Mouse (Mus musculus): ENCODE data around the gene Prelp. TPM values are rescaled to one million over a fixed set of nuclear protein-coding genes. Genes with fewer than 3 reads are reported as not detected.

The Prelp gene
- polyA plus RNA-seq, 1 experiment from 2014 or later, result 1.9 TPM

GRCm38 (mm10) chr1:133929980-133930379 is 8.8 kb upstream of the Prelp start:
- WGBS, result 59% methylated on average over 3 of the region's 3 CpGs
- Histone ChIP-seq H3K9me3 (peaks cover 3% of the 10 kb centered on the region; the same call in 1 of the 2 replicates), H3K36me3 (no peaks in the 10 kb centered on the region), H3K4me2 (replicated peaks) (no peak overlapping the region), H3K4me1 (no peaks in the 10 kb centered on the region), H3K9ac (replicated peaks) (no peak overlapping the region), H3K27ac (replicated peaks) (no peak overlapping the region), H3K27me3 (no peaks in the 10 kb centered on the region), H3K4me3 (no peak overlapping the region)
- ATAC-seq (ENCODE audit: low FRiP score, low read depth), result no peak

- 96% methylated on average over 3 of the region's 3 CpGs for WGBS
- no peaks in the 10 kb centered on the region for H3K36me3 ChIP-seq
- peaks cover 3% of the 10 kb centered on the region; the same call in 1 of the 2 replicates for H3K9me3 ChIP-seq
- no peak overlapping the region for H3K4me3 ChIP-seq
- H3K4me2 ChIP-seq (replicated peaks), result no peak overlapping the region
- ATAC-seq (ENCODE audit: low FRiP score, low read depth), result no peak
- no peaks in the 10 kb centered on the region for H3K27me3 ChIP-seq
- no peak overlapping the region for H3K27ac ChIP-seq (replicated peaks)
- H3K9ac ChIP-seq (replicated peaks), result no peak overlapping the region
- peaks cover 22% of the 10 kb centered on the region for H3K4me1 ChIP-seq
Observed at GRCm38 (mm10) chr1:133925223-133925622, 4.0 kb upstream of the Prelp start.

- Histone ChIP-seq H3K27ac (replicated peaks) (no peak overlapping the region), H3K27me3 (no peaks in the 10 kb centered on the region), H3K4me3 (no peak overlapping the region), H3K9ac (replicated peaks) (no peak overlapping the region), H3K36me3 (no peaks in the 10 kb centered on the region), H3K4me2 (replicated peaks) (no peak overlapping the region), H3K9me3 (peaks cover 3% of the 10 kb centered on the region; the same call in 1 of the 2 replicates), H3K4me1 (peaks cover 29% of the 10 kb centered on the region)
- no peak for ATAC-seq (ENCODE audit: low FRiP score, low read depth)
- WGBS, result 16% methylated on average over 7 of the region's 7 CpGs
Observed at GRCm38 (mm10) chr1:133924141-133924875, 3.1 kb upstream of the Prelp start.

DNA sequence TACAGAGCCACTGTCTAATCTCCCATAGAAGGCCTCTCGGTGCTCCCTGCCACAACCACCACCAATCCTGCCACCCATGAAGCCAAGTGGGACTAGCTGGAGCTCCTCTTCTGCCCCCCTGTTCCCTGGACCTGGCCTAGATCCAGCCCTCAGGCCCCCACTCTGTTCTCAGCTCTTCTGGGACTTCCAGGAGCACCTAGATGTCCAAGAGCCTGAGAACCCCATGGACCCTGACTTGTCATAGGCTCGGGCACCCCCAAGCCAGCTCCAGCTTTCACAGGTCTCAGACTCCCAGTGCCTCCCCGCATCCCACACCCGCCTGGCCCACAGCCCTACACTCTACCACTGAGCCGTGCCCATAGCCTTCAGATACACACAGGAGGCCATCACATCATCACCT is 1.9 kb upstream of the Prelp start:
- Histone ChIP-seq H3K9me3 (peaks cover 3% of the 10 kb centered on the region; the same call in 1 of the 2 replicates), H3K9ac (replicated peaks) (no peak overlapping the region), H3K27ac (replicated peaks) (no peak overlapping the region), H3K4me3 (no peak overlapping the region), H3K27me3 (no peaks in the 10 kb centered on the region), H3K36me3 (no peaks in the 10 kb centered on the region), H3K4me1 (peaks cover 29% of the 10 kb centered on the region), H3K4me2 (replicated peaks) (no peak overlapping the region)
- ATAC-seq (ENCODE audit: low FRiP score, low read depth), result no peak
- WGBS, result 89% methylated on average over 5 of the region's 5 CpGs

DNA sequence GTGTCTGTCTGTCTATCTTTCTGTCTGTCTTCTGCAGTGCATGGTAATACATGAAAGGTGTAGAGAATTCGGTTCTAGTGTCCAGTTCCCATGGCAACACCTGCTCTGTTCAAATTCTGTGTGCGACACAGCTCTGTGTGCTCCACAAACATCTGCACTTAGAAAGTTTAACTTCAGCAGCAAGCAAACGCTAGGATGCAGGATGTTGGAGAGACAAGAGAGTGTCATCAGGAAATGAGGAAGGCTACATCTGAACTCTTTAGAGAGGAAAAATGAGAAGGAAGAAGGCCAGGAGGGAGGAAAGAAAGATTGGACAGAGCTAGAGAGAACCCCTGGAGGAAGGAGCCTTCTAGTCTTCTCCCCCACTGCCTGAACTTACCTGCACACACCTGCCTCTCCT is 338 bp downstream of the Prelp start:
- Histone ChIP-seq H3K9me3 (no peaks in the 10 kb centered on the region), H3K9ac (replicated peaks) (no peak overlapping the region), H3K27me3 (no peaks in the 10 kb centered on the region), H3K27ac (replicated peaks) (no peak overlapping the region), H3K36me3 (no peaks in the 10 kb centered on the region), H3K4me3 (no peak overlapping the region), H3K4me2 (replicated peaks) (0 out of 2 replicates have a peak overlapping the region, but pooled peaks have one; percentile 19), H3K4me1 (peaks cover 39% of the 10 kb centered on the region)
- ATAC-seq (ENCODE audit: low FRiP score, low read depth), result no peak
- 30% methylated on average over 3 of the region's 3 CpGs for WGBS

- no peak overlapping the region for H3K4me2 ChIP-seq (replicated peaks)
- no peak for ATAC-seq (ENCODE audit: low FRiP score, low read depth)
- peaks cover 39% of the 10 kb centered on the region for H3K4me1 ChIP-seq
Observed at GRCm38 (mm10) chr1:133920401-133920800, 813 bp downstream of the Prelp start.

GRCm38 (mm10) chr1:133918088-133918470 is 3.1 kb downstream of the Prelp start:
- Histone ChIP-seq H3K27me3 (no peaks in the 10 kb centered on the region), H3K4me3 (no peak overlapping the region), H3K36me3 (no peaks in the 10 kb centered on the region), H3K27ac (replicated peaks) (no peak overlapping the region), H3K9me3 (no peaks in the 10 kb centered on the region), H3K9ac (replicated peaks) (no peak overlapping the region), H3K4me2 (replicated peaks) (0 out of 2 replicates have a peak overlapping the region, but pooled peaks have one; percentile 2), H3K4me1 (peaks cover 34% of the 10 kb centered on the region)
- 43% methylated on average over 6 of the region's 6 CpGs for WGBS
- no peak for ATAC-seq (ENCODE audit: low FRiP score, low read depth)

More at GRCm38 (mm10) chr1:133920401-133920800, 813 bp downstream of the Prelp start:
- no peaks in the 10 kb centered on the region for H3K36me3 ChIP-seq
- no peak overlapping the region for H3K27ac ChIP-seq (replicated peaks)
- H3K4me3 ChIP-seq, result no peak overlapping the region
- WGBS, result 43% methylated on average over 3 of the region's 3 CpGs
- H3K9ac ChIP-seq (replicated peaks), result no peak overlapping the region
- no peaks in the 10 kb centered on the region for H3K27me3 ChIP-seq
- H3K9me3 ChIP-seq, result no peaks in the 10 kb centered on the region

DNA sequence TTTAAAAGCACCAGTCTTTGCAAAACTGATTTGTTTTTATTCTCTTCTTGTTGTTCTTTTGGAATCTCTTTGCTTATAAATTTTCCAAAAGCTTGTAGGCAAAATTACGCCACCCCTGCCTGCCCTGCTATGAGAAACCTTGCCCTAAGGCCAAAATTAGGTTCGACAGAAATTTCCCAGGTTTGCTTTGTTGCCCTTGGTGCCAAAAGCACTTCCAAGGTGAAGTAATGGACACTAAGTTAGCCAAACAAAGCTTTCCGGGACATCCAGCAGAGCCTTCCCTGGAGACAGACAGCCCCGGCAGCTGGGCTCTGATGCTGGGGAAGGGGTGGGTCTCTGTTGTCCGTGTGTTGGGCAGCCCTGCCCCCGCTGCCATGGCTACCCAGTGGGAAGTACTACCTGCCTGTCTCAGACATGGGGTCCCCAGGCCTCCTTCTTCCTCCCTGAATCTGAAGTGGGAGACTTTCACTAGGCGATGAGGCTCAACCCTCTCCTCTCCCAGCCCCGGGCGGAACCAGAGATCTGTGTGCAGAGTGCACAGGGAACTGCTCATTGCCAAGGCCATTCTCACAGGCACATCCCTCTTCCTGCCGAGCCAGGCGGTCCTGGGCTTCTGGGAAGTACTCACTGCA is 3.6 kb downstream of the Prelp start:
- Histone ChIP-seq H3K4me1 (peaks cover 34% of the 10 kb centered on the region), H3K9me3 (no peaks in the 10 kb centered on the region), H3K4me3 (no peak overlapping the region), H3K9ac (replicated peaks) (no peak overlapping the region), H3K27me3 (no peaks in the 10 kb centered on the region), H3K36me3 (no peaks in the 10 kb centered on the region), H3K4me2 (replicated peaks) (0 out of 2 replicates have a peak overlapping the region, but pooled peaks have one; percentile 2), H3K27ac (replicated peaks) (no peak overlapping the region)
- no peak for ATAC-seq (ENCODE audit: low FRiP score, low read depth)
- WGBS, result 27% methylated on average over 11 of the region's 11 CpGs

DNA sequence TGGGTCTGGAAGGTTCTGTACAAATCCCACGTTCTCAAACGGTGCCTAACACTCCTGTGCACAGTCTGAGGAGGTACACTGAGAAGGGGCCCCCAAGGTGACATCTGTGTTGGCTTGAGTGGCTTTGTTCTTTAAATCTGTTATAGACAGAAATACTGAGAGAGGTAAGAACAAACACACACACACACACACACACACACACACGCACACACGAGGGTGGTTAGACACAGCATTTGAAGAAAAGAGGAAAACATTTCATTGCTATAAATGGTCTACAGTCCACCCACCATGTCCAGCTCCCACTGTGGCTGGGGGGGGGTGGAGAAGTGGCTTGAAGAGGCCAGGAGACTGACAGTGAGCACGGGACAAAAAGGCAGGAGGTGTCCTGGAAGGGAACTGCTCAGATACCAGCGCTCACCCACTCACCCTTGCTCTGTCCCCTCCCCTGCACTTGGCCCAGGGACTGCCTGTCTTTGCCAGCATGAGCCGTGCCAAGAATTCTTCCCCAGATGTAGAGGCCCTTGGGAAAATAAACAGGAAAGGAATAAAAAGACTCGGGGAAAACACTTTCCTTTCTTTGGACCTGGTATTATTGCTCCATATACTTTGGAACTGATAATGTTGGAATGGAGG is 5.4 kb downstream of the Prelp start:
- Histone ChIP-seq H3K27me3 (peaks cover 3% of the 10 kb centered on the region; the same call in 1 of the 2 replicates), H3K27ac (replicated peaks) (no peak overlapping the region), H3K4me2 (replicated peaks) (no peak overlapping the region), H3K36me3 (no peaks in the 10 kb centered on the region), H3K4me3 (no peak overlapping the region), H3K9me3 (no peaks in the 10 kb centered on the region), H3K4me1 (peaks cover 24% of the 10 kb centered on the region), H3K9ac (replicated peaks) (no peak overlapping the region)
- 78% methylated on average over 8 of the region's 8 CpGs for WGBS
- ATAC-seq (ENCODE audit: low FRiP score, low read depth), result no peak

- Histone ChIP-seq H3K4me2 (replicated peaks) (no peak overlapping the region), H3K9me3 (no peaks in the 10 kb centered on the region), H3K27me3 (peaks cover 10% of the 10 kb centered on the region), H3K4me1 (peaks cover 16% of the 10 kb centered on the region), H3K9ac (replicated peaks) (no peak overlapping the region), H3K4me3 (no peak overlapping the region), H3K27ac (replicated peaks) (no peak overlapping the region), H3K36me3 (no peaks in the 10 kb centered on the region)
- 87% methylated on average over 13 of the region's 13 CpGs for WGBS
- no peak for ATAC-seq (ENCODE audit: low FRiP score, low read depth)
Observed at GRCm38 (mm10) chr1:133915115-133915514, 6.1 kb downstream of the Prelp start.

DNA sequence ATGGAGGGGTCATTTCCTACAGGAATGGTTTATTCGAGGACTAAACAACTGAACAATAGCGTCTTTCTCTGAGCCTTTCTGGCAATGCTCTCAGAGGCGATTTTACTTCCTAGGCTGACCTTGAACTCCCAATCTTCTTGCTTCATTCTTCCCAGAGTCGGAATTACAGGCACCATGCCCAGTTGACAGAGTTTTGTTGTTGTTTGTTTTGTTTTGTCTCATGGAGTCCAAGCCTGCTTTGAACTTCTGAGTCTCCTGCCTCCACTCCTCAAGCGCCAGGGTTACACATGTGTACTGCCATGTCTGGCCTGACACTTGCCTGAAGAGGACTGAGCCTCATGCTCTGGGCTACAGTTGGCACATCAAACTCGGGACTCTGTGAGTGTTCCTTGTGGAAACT is 8.2 kb downstream of the Prelp start:
- WGBS, result 78% methylated on average over 6 of the region's 6 CpGs
- Histone ChIP-seq H3K27ac (replicated peaks) (no peak overlapping the region), H3K4me1 (peaks cover 23% of the 10 kb centered on the region), H3K4me3 (no peak overlapping the region), H3K4me2 (replicated peaks) (no peak overlapping the region), H3K36me3 (no peaks in the 10 kb centered on the region), H3K9me3 (no peaks in the 10 kb centered on the region), H3K9ac (replicated peaks) (no peak overlapping the region), H3K27me3 (peaks cover 19% of the 10 kb centered on the region)
- no peak for ATAC-seq (ENCODE audit: low FRiP score, low read depth)

DNA sequence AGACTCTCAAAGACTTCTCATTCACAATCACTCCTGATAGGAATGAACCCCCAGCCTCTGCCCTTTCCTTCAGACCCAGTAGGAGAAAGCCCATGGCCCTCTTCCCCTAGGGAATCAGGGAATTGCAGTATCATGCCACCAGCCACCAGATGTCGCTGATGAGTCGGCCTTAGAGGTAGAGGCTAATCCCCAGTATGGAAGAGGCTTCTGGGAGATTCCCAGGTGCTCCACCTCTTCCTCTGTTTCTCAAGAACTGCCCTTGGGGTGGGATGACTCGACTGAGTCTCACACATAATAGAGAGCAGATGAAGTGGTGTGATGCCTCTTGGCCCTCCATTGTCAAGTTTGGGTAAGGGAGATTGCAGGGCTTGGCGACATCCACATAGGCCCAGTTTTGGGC is 9.8 kb downstream of the Prelp start:
- H3K27ac ChIP-seq (replicated peaks), result no peak overlapping the region
- peaks cover 25% of the 10 kb centered on the region for H3K27me3 ChIP-seq
- 26% methylated on average over 4 of the region's 4 CpGs for WGBS
- peaks cover 29% of the 10 kb centered on the region for H3K4me1 ChIP-seq
- H3K36me3 ChIP-seq, result no peaks in the 10 kb centered on the region
- ATAC-seq (ENCODE audit: low FRiP score, low read depth), result no peak
- H3K4me3 ChIP-seq, result no peak overlapping the region
- H3K9ac ChIP-seq (replicated peaks), result no peak overlapping the region
- no peak overlapping the region for H3K4me2 ChIP-seq (replicated peaks)
- no peaks in the 10 kb centered on the region for H3K9me3 ChIP-seq

Data from midbrain, embryonic 12.5 days (tissue).